Mouse (Mus musculus): Measurements from ENCODE around the gene Noxo1.

DNA sequence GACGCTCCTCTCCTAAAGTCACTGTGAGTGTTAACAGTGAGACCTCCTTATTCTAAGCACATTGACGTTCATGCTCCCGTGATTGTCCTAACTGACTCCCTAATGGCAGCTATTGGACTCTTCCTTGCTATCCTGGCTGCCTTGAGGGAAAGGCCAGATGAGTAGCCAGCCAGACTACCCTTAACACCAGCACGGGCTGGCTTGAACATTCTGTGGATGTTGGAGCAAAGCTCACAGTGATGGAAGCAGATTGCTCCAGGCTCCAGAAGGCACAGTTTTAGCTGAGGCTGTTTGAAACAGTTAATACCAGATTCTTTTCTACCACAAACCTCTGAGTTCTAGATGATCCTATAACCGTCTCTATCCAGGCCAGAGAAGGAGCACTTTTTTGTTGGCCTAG lies 47.9 kb downstream of the Noxo1 start:
- TF ChIP-seq CTCF (IDR thresholded peaks at IDR 0.05; ENCODE audit: borderline replicate concordance, extremely low read depth, insufficient read depth, insufficient read length) (no peak), POLR2A (IDR thresholded peaks at IDR 0.05; ENCODE audit: borderline replicate concordance, extremely low read depth, insufficient read depth, insufficient read length, poor library complexity, severe bottlenecking) (no peak)
